Mouse (Mus musculus) stomach, postnatal 0 days (tissue): Measurements from ENCODE around the gene Ncoa1.

Experiments used
- CTCF ChIP-seq: IDR thresholded peaks from 2 replicates; pipeline ENCODE4 v1.5.1; 2016; ENCODE audit warnings: antibody characterized with exemption, low read depth, mild to moderate bottlenecking, moderate library complexity
- EP300 ChIP-seq: optimal IDR thresholded peaks from 2 replicates; pipeline ENCODE3; 2016; ENCODE audit warnings: antibody characterized with exemption

DNA sequence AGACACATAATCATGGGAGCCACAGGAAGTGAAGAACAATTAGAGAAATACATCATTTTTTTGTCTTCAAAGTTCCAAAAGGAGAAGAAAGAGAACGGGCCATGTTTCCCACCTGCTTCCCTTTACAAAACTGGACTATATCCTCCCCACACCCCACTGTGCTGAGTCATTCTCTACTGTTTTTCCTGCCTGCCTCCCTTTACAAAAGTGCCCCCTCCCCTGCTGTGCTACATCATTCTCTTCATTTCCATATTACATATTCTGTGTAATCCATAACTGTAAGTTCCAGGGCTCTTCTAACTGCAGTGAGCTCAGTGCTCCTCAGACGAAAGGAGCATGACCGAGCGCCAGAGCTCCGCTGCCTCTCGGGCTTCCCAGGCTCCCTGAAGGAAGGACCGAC is 80.8 kb downstream of the Ncoa1 start:
- TF ChIP-seq CTCF: no peak
- TF ChIP-seq EP300: no peak
